Mouse (Mus musculus) stomach, postnatal 0 days (tissue): Measurements from ENCODE around the gene Homer2. TPM values are rescaled to one million over a fixed set of nuclear protein-coding genes. Genes with fewer than 3 reads are reported as not detected.

Source experiments
- ATAC-seq: fragments of 200-750 bp; cut with Nextera tagmentation; 2 replicates; pipeline ENCODE4 v1.8.0; 2017; ENCODE audit not compliant: low FRiP score, low TSS enrichment
- DNase-seq: peaks from one replicate; pipeline ENCODE4 v3.0.0-alpha.2; 2016; ENCODE audit warnings: low spot score
- H3K27ac ChIP-seq: fragments of 300-500 bp; sonication (generic); replicated peaks from 2 replicates; pipeline ENCODE4 v1.5.1; 2014; ENCODE audit warnings: mild to moderate bottlenecking, control low read depth
- H3K27me3 ChIP-seq: fragments of 300-500 bp; sonication (generic); 2 replicates; pipeline ENCODE4 v1.6.1; 2014; ENCODE audit warnings: low read length; ENCODE audit not compliant: control insufficient read depth, insufficient read depth
- H3K36me3 ChIP-seq: fragments of 300-500 bp; sonication (generic); 2 replicates; pipeline ENCODE4 v1.6.1; 2014; ENCODE audit warnings: low read length, mixed read lengths; ENCODE audit not compliant: control insufficient read depth, insufficient read depth
- H3K4me1 ChIP-seq: fragments of 300-500 bp; sonication (generic); replicated peaks from 2 replicates; pipeline ENCODE4 v1.6.1; 2014; ENCODE audit warnings: antibody characterized with exemption; ENCODE audit not compliant: control insufficient read depth, insufficient read depth
- H3K4me2 ChIP-seq: fragments of 300-500 bp; sonication (generic); replicated peaks from 2 replicates; pipeline ENCODE4 v1.6.1; 2014; ENCODE audit warnings: low read depth, mild to moderate bottlenecking, control low read depth, moderate library complexity
- H3K4me3 ChIP-seq: fragments of 300-500 bp; sonication (generic); 2 replicates; pipeline ENCODE4 v1.5.1; 2014; ENCODE audit warnings: low read depth, low read length, control low read depth
- H3K9ac ChIP-seq: fragments of 300-500 bp; sonication (generic); 2 replicates; pipeline ENCODE4 v1.6.1; 2014; ENCODE audit warnings: mild to moderate bottlenecking, low read length, control low read depth, mixed read lengths
- H3K9me3 ChIP-seq: fragments of 300-500 bp; sonication (generic); 2 replicates; pipeline ENCODE4 v1.6.1; 2016; ENCODE audit warnings: low read length; ENCODE audit not compliant: control insufficient read depth
- CTCF ChIP-seq: IDR thresholded peaks from 2 replicates; pipeline ENCODE4 v1.5.1; 2016; ENCODE audit warnings: antibody characterized with exemption, low read depth, mild to moderate bottlenecking, moderate library complexity
- EP300 ChIP-seq: optimal IDR thresholded peaks from 2 replicates; pipeline ENCODE3; 2016; ENCODE audit warnings: antibody characterized with exemption
- WGBS: fragments of 180-500 bp; shearing (Covaris S2); extraction: QIAGEN DNeasy Blood & Tissue Kit; methylation state at CpG from one replicate; pipeline ENCODE4 v1.1.7; 2014; 5-methylcytosine and 5-hydroxymethylcytosine counted together
- polyA plus RNA-seq: library from polyadenylated mRNA; unstranded; fragments of >200 nt; fragmentation: Nextera tagmentation; extraction: Ambion mirVana; gene quantifications from 2 replicates; pipeline ENCODE4 v1.2.1, GENCODE M21; 2015

Gene Homer2
- polyA plus RNA-seq, 1 experiment from 2014 or later, result 47.4 TPM

DNA sequence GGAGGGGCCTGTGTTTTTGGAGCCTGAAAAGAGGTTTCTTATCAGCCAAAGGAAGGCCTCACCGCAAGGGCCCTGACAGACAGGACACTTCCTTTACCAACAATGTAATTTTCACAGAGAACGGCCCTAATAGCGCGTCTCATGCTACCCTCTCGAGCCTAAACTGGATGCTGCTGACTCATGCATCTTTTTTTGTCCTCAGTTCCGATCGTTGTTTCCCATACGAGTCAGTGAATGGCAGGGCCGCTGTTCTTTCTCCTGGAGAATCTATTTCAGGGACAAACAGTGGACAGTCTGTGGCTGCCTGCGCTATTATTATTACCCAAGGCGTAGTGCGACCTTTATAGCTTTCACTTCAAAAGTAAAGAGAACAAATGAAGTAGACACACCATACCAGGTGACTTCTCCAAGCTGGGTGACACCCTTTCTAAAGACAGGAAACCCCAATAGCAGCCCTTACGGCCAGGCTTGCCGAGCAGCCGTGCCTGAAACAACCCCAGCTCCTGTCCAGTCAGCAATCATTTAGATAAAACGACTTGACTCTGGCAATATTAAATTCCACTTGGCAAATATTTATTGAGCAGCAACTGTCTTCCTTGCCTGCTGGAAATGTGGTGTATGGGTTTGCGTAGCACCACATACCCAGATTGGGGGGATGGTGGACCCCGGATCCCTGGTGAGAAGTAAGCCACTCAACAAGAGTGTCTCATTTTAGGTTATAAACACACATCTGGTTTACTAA is 18.8 kb upstream of the Homer2 start:
- peak; percentile 53 for ATAC-seq
- no peak for DNase-seq
- H3K27ac ChIP-seq, result no peak overlapping the region
- H3K9ac ChIP-seq, result no peak overlapping the region
- H3K4me1 ChIP-seq, result no peaks in the 10 kb centered on the region
- H3K27me3 ChIP-seq, result no peaks in the 10 kb centered on the region
- WGBS, result 49% methylated on average over 18 of the region's 18 CpGs
- H3K4me3 ChIP-seq, result no peak overlapping the region
- TF ChIP-seq EP300 (no peak), CTCF (no peak)
- no peak overlapping the region for H3K4me2 ChIP-seq
- H3K9me3 ChIP-seq, result no peaks in the 10 kb centered on the region
- H3K36me3 ChIP-seq, result no peaks in the 10 kb centered on the region

DNA sequence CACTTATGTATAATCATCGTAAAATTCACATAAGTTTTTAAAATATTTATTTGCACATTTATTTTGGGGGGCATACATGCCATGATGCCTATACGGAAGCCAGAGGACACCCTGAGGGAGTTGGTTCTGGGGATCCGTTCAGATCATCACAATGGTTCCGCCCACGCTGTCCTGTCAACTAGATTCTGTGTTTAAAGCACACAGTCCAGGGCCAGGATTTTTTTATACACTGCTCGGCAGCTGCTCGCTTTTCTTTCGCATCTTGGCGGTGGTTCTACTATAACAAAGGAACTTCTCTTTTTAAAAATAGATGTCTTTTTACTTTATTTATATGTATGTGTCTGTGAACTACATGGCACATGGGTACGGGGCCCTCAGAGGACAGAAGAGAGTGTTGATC is 16.5 kb upstream of the Homer2 start:
- Histone ChIP-seq H3K4me2 (no peak overlapping the region), H3K9me3 (no peaks in the 10 kb centered on the region), H3K9ac (no peak overlapping the region), H3K4me3 (no peak overlapping the region), H3K27ac (no peak overlapping the region), H3K4me1 (no peaks in the 10 kb centered on the region), H3K36me3 (no peaks in the 10 kb centered on the region), H3K27me3 (no peaks in the 10 kb centered on the region)
- TF ChIP-seq EP300 (no peak), CTCF (no peak)
- DNase-seq, result no peak
- no peak for ATAC-seq
- WGBS, result 80% methylated on average over 10 of the region's 10 CpGs

- H3K9ac ChIP-seq, result no peak overlapping the region
- no peaks in the 10 kb centered on the region for H3K27me3 ChIP-seq
- no peak for ATAC-seq
- no peaks in the 10 kb centered on the region for H3K9me3 ChIP-seq
- no peak overlapping the region for H3K4me3 ChIP-seq
- H3K4me2 ChIP-seq, result no peak overlapping the region
- no peak for TF ChIP-seq EP300
- TF ChIP-seq CTCF, result no peak
- no peaks in the 10 kb centered on the region for H3K4me1 ChIP-seq
- no peak overlapping the region for H3K27ac ChIP-seq
- no peak for DNase-seq
- H3K36me3 ChIP-seq, result no peaks in the 10 kb centered on the region
- WGBS, result 57% methylated on average over 5 of the region's 5 CpGs
Observed at GRCm38 (mm10) chr7:81721271-81721670, 13.9 kb upstream of the Homer2 start.

- DNase-seq, result no peak
- H3K9ac ChIP-seq, result no peak overlapping the region
- H3K4me1 ChIP-seq, result no peaks in the 10 kb centered on the region
- TF ChIP-seq CTCF (no peak), EP300 (no peak)
- H3K27ac ChIP-seq, result no peak overlapping the region
- no peaks in the 10 kb centered on the region for H3K27me3 ChIP-seq
- H3K4me3 ChIP-seq, result no peak overlapping the region
- no peaks in the 10 kb centered on the region for H3K36me3 ChIP-seq
- 88% methylated on average over 1 of the region's 1 CpGs for WGBS
- H3K9me3 ChIP-seq, result no peaks in the 10 kb centered on the region
- H3K4me2 ChIP-seq, result no peak overlapping the region
- ATAC-seq, result no peak
Observed at GRCm38 (mm10) chr7:81719216-81719661, 11.9 kb upstream of the Homer2 start.

GRCm38 (mm10) chr7:81718657-81719056 is 11.3 kb upstream of the Homer2 start:
- ATAC-seq (no peak), DNase-seq (no peak)
- Histone ChIP-seq H3K4me1 (no peaks in the 10 kb centered on the region), H3K4me2 (no peak overlapping the region), H3K9ac (no peak overlapping the region), H3K9me3 (no peaks in the 10 kb centered on the region), H3K4me3 (no peak overlapping the region), H3K36me3 (no peaks in the 10 kb centered on the region), H3K27ac (no peak overlapping the region), H3K27me3 (no peaks in the 10 kb centered on the region)
- WGBS, result 64% methylated on average over 1 of the region's 1 CpGs
- TF ChIP-seq EP300, result no peak
- TF ChIP-seq CTCF, result no peak

DNA sequence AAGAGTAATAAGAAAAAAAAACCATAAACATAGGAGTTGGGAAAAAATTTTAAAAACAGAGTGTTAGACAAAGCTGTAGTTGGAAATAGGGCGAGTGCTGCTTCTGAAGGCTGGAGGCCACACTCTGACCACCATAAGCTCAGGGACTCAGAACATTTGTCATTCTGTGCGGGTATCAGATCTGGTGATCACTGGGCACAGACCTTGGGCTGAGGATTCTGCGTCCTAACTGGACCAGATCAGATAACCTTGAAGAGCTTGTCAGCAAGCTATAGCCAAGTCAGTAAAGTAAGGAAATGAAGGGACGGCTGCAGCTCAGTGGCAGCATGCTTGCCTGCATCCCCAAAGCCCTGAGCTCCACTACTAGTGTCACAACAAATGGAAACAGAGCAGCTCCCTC is 2.8 kb upstream of the Homer2 start:
- Histone ChIP-seq H3K4me2 (no peak overlapping the region), H3K4me3 (no peak overlapping the region), H3K36me3 (no peaks in the 10 kb centered on the region), H3K4me1 (no peaks in the 10 kb centered on the region), H3K27me3 (no peaks in the 10 kb centered on the region), H3K27ac (no peak overlapping the region), H3K9me3 (no peaks in the 10 kb centered on the region), H3K9ac (no peak overlapping the region)
- TF ChIP-seq EP300 (no peak), CTCF (no peak)
- DNase-seq (no peak), ATAC-seq (no peak)
- WGBS, result 91% methylated on average over 4 of the region's 4 CpGs
